Mouse (Mus musculus) embryonic fibroblast, embryonic 13.5 days (primary cell): ENCODE results near the gene Lcn6.

Experiments used
- CTCF ChIP-seq: IDR thresholded peaks from 2 replicates; pipeline ENCODE4 v1.5.1; 2011; ENCODE audit warnings: mild to moderate bottlenecking, control low read depth, low read length, moderate library complexity, borderline replicate concordance; ENCODE audit not compliant: insufficient read depth
- POLR2A ChIP-seq: IDR thresholded peaks from 2 replicates; pipeline ENCODE4 v1.6.1; 2011; ENCODE audit warnings: low read depth, mild to moderate bottlenecking, control low read depth, low read length, moderate library complexity

- TF ChIP-seq CTCF (no peak), POLR2A (no peak)
Measured at GRCm38 (mm10) chr2:25639890-25640289, 36.7 kb upstream of the Lcn6 start.
